Mouse (Mus musculus): ENCODE measurements around the gene Bckdk.

DNA sequence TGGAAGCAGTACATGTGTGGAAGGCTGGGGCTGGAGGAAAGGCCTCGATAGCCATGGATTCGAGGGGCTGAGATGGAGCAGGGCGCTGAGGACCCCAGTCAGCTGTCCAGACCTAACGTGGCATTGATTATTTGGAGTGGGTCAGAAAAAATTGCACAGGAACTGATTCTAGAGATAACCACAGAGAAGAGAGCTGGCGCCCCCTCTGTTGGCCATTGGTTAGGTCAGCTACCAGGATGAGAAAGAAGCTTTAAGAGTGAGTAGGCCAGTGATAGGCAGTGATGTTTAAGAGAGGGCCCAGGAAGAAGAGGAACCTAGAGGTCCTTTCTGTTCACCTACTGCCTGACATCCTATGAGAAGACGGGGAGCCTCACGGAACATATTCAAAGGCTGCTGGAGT lies 15.4 kb downstream of the Bckdk start:
- TF ChIP-seq CTCF (IDR thresholded peaks at IDR 0.05; ENCODE audit: insufficient read depth, low read length) = no peak
- no peak for TF ChIP-seq POLR2A (IDR thresholded peaks at IDR 0.05; ENCODE audit: borderline replicate concordance, extremely low read depth, low read depth, low read length)
